Mouse (Mus musculus): ENCODE data around the gene St3gal3.
A peak's percentile ranks its signal among the peaks of the same experiment; 100 is the strongest.

Gene St3gal3

DNA sequence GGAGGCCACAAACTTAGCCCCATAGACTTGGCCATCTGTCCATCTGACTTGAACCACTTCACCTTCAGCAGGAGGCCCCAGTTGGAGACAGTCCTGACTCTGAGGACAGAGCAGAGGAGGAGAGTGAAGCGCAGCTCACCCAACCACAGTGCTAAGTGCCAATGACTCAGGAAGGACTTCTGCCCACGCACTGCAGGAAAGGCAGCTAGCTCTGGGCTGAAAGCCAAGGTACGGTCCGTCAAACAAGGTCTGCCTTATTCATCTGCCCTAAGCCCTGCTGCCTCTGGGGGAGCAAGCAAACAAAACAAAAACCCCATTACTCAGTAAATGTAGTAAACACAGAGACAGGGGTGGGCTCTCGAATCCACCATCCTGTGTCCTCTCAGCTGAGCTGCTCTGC, 4.2 kb upstream of the St3gal3 start:
- peak; percentile 71 for DNase-seq

DNA sequence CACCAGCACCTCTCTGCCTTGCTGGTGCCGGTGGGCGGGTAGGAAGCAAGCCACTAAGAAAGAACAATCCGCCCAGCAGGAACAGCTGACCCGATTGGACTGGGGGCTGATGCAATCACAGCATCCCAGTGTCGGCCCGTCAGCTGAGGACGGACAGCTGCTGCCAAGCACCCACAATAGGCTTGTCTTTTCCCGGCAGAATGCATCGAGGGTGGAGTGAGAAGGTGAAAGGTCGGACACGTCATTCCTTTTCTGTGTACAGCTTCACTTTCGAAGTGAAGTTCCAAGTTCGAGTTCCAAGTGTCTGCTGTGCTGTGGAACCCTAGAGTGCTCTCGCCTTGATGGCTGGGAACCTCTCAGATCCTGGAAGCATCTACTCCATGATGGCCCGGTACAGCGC, 3.1 kb upstream of the St3gal3 start:
- peak; percentile 53 for DNase-seq

DNA sequence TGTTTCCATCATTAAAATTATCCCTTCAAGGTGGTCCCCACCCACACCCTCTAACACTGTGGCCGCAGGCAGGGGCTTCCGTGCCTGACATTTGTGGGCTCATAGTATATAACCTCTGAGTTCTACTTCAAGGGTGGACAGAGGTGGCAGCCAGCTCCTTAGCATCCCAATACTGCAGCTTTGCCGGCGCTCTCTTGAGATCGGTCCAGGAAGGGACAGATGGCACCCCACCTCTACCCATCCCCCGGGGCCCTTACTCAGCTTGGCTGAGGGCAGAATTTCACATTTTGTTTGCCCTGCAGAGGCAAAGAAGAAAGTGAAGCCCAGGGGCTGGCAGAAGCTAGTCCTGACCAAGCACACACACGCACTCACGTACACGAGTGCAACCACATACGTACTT, 2.6 kb upstream of the St3gal3 start:
- DNase-seq = no peak

DNA sequence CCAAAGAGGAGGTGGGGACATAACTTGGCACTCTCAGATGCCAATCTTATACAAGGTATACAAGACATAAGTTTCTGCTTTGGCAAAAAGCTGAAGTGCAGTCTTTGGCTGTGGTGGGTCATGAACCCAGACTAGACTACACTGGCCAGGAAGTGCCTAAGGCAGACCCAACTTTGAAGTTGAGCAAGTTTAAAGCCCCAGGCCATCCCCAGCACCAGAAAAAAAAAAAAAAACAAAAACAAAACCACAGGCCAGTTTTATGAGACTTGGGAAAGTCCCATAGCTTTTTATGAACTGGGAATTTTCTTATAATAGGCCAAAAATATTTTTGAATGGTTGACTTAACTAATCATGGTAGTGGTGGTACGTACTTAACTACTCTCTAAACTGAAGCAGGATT, 700 bp upstream of the St3gal3 start:
- no peak for DNase-seq

DNA sequence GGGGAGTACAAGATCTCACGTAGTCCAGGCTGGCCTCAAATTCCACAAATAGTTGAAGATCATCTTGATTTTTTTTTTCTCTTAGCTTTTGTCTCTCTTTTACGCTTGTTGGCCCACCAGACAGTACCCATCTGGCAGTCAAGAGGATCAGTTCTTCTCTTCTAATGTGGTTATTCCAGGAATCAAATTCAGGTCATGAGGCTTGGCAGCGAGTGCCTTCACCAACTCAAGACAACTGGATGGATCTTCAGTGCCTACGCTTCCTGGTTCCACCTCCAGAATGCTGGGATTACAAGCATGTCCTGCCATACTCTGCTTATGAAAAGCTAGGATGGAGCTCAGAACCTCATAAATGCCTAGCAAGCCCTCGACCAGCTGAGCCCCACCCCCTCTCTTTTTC, 3.4 kb downstream of the St3gal3 start:
- no peak for DNase-seq

DNA sequence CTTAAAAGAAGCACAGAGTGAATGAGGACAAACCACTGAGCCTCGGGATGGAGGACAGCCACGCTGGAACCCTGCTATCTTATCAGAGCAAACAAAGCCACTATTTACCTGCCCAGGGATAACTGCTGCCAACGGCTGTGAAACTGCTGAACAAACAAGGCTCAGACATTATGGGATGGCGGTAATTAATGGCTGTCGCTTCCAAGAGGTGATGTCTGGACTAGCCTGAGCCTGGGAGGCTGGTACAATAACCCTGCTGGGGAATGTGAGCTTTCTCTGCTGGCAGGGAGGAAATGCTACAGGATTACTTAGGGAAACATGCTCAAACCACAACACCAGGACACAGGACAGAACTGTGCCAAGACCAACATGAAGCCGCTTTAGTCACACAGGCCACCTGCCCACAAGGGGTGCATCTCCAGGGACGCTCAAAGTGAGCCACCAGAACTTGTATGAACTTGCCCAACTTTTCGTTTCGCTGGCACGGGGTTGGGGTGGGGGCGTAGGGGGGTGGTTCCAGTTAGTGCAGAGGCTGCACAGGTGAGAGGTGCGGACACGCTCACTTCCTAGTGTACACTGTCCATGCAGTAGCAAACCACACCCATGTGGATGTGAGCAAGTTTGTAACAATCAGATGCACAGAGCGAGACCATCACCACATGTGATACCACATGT, 11.5 kb downstream of the St3gal3 start:
- DNase-seq = no peak

DNA sequence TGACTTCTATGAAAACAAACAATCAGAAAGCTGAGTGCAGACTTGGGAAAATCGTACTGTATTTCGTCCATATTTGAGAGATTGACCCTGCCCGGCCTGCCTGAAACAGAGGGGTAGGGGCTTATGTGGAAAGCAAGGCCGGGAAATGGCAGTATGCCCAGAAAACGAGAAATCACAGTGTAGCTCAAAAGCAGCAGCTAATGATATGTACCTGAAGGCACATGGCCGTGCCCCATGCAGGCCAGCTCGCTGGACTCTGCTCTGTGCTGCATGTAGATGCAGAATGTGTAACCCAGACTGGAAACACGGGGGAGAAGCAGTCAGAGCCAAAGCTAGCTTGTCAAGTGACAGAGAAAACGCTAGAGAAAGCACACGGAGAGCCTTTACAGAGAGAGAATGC, 12.6 kb downstream of the St3gal3 start:
- no peak for DNase-seq

DNA sequence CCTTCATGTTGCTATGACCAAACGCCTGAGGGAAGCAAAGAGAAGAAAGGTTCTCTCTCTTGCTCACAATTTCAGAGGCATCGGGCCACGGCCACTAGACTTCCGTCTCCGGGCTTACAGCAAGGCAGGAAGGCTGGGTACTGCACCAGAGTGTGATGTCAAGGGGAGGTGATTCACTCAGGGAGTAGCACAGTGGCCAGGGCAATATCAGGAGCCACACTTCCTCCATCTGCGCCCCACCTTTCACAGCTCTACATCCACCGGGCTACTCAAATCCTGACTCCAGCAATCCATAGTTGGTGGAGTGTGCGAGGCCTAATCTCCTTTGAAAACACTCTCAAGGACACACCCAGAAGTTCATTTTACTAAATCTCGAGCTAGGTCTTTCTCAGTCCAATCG, 17.1 kb downstream of the St3gal3 start:
- DNase-seq = no peak

DNA sequence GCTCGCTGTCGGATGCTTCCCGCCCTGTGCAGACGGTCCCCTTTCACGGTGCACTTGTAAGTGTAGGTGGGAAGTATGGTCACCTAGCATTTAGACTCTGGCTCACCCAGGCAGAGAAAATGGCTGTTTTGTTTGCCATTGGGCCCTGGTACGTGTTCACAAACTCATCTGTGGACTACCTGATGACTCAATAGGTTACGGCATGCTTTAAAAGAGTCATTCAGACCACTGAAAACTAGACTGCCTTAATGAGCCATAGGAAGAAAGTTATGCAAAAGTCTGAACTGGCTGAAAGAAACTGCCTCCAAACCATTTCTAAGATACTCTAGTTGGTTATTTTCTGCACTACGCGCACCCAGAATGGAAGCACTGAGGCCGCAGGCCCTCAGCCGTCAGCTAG, 18.6 kb downstream of the St3gal3 start:
- DNase-seq = no peak

DNA sequence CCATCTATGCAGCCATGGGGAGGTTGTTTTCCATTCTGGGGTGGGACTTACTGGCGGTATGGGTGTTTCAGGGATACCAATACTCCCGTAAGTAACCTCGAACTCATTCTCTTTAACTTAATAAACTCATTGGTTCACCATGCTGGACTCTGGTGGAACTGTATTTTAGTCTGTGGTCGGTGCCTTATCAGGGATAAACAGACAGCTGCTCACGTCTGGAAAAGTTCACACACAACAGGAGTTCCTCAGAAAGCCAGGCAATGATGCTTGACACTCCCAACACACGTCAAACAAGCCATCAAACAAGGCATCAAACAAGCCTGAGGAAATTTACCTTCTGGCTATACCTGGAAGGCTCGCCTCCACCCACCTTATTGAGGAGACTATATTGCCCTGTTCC, 19.6 kb downstream of the St3gal3 start:
- DNase-seq = no peak

DNA sequence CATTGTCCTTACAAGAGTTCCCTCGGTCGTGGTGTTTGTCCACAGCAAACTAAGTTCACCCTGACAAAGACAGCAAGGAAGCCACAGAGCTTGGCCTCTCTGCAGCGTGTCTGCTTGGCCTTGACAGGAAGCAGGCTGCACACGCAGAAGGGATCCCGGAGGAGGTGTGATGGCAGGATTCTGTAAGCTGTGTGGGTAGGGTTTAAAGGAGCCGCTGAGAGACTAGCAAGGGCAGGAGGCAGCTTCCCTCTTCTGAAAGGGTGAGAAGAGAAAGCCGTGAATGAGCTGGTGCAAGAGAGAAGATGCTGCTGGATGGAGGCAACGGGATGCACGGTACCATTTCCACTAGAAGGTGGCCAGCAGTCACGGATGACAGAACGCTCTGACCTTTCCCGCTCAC, 22.1 kb downstream of the St3gal3 start:
- DNase-seq = no peak

DNA sequence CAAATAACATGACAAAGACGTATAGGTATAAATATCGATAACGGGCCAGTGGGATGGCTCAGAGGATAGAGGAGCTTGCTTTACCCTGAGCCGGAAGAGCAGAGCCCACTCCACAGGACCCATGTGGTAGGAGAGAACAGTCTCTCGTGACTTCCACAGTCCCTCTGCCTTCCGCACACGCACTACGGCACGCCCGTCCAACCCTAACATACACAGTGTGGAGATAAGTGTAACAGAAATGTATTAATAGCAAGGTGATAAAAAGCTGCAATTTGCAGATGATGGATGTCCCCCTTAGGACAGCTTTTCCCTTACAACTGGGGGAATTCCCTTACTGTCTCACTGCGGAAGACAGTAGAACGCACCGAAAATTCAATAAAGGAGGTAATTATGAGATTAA, 25.1 kb downstream of the St3gal3 start:
- DNase-seq = no peak

DNA sequence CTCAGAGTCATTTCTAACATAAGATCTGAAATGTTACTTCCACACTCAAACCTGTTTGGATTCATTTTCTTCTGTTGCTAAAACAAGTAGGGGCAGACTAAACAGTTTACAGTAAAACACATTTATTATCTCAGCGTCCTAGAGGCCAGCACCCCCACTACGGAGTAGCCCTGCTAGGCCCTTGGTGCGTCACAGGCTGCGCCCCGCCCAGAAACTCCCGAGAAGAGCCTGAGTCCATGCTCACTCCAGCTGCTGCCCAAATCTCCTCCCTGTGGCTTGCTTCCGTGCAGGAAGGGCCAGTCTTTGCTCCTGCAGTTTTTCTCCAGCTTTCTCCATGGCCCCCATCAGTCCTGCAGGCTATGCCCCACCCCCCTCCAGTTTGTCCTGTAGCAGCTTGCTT, 25.9 kb downstream of the St3gal3 start:
- DNase-seq = peak; percentile 84

DNA sequence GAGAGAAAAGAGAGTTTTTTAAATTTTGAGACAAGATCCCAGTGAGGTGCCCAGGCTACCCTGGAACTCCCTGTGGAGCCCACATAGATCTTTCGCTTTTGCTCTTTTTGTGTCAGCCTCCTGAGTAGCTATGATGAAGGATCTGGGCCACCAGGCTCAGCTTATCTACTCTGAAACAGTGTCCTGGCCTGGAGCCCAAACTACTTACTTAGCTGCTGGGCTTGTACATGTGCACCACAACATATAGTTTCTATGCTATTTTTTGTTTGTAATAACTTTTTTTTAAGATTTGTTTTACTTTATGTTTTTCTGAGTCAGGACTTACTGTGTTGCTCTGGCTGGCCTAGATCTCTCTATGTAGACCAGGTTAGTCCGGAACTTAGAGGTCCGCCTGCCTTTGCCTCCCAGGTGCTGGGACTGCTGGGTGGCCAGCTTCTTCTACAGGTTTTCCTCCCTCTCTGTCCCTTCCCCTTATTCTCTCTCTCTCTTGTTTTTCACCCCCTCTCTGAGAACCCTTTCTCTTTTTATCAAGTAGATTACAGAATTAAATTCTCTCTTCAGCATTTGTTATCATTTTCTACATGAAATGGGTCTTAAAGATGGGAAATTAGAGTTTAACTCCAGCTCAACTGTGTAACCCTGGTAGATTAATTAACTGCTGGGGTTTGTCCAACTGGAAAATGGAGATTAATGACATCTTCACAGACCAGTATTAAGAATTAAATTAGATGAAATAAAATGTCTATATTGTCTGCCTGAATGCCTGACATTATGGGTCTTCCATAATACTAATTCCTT, 29.3 kb downstream of the St3gal3 start:
- no peak for DNase-seq

DNA sequence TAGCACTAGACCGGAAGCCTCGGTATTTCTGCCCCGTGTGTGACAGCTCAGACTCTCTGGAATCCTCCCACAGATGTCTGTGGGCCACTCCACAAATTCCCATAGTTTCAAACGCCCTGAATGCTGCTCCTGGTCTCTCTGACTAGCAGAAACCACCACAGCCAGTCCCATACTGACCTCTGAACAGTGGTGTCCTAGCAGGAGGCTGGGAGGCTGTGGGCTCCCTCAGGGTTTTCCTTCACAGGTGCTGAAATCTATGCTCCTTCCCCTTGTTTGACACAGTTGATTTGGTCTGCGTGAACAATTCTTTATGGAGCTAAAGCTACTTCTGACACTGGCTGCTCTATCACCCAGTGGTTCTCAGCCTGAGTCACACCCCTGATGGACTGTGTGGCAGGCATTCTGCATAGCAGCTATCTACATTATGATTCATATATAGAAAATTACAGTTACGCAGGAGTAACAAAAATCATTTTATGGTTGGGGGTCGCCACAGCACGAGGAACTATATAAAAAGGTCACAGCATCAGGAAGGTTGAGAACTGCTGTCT, 31.4 kb downstream of the St3gal3 start:
- DNase-seq = no peak

DNA sequence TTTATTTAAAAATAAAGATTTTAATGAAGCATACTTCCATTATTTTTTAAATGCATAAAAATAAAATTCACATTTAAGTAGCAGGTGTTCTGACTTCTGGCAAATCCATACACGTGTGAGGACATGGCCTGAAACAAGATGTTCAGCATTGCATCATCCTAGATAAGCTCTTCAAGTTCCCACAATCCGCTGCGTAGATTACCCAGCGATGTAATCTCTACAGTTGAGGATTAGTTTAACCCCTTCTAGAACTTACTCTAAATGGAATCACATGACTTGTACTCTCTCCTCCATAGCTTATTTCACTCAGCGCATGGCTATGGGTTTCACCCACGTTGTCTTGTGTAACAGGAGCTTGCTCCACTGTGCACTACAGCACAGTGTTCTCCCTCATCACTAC, 33.2 kb downstream of the St3gal3 start:
- no peak for DNase-seq

DNA sequence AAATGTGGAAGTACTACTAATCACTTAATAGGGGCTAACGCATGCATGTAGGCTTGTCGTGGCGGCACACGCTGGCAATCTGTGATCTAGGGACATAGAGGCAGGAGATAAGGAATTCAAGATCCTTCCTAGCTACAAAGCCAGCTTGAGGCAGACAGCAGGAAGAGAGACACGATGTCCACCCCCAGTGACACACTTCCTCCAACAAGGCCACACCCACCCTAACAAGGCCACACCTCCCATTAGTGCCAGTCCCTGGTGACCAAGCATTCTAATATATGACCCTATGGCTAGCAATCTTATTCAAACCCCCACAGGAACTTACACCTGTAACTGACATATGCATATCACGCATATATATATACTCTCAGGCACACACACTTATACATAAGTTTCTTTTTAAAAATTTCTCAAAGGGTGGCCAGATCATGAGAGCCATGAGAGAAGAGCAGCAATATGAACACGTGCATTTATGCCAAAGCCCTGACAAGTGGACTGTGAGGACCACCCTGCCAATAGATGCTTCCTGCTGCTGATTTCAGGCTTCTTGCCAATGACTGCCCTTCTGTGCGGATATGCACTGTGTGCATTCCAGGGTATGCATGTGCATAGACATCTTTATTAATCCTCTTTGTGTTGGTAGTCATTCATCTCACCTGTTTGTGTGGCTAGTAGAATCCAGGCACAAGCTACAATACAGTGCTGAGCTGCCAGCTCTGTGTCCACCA, 34.9 kb downstream of the St3gal3 start:
- DNase-seq = peak; percentile 50

DNA sequence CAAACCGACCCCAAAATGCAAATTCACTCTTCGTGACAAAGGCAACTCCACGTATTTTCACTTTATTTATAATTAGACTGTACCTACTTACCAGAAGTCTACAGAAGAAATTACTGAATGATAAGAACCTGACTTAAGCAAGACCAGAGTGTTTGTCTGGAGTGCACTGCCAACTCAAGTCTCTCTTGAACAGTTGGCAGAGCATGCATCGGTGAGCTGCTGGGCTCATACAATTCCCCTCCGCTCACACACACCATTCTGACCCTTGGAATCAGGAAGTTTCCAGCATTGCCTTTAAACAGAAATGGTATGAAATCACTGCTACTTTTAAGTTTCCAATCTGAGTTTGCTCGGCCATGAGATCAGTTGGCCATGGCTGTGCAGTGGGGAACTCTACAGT, 36.1 kb downstream of the St3gal3 start:
- DNase-seq = peak; percentile 39

DNA sequence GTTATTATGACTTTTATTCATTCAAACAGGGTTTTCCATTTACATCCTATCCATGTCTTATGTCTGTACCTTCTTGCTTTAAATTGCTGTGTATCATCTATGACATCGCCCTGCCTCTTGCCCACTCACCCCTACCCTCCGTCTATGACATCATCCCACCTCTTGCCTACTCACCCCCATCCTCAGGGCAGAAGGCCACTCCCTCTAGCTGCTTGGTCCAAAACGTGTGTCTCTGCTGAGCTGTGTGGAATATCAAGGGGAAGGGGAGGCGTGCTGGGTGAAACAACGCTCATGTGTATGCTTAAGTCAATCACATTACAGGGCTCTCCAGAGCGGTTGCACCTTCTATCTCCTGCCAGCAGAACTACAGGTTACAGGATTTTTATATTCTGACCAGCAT, 38.6 kb downstream of the St3gal3 start:
- DNase-seq = no peak

DNA sequence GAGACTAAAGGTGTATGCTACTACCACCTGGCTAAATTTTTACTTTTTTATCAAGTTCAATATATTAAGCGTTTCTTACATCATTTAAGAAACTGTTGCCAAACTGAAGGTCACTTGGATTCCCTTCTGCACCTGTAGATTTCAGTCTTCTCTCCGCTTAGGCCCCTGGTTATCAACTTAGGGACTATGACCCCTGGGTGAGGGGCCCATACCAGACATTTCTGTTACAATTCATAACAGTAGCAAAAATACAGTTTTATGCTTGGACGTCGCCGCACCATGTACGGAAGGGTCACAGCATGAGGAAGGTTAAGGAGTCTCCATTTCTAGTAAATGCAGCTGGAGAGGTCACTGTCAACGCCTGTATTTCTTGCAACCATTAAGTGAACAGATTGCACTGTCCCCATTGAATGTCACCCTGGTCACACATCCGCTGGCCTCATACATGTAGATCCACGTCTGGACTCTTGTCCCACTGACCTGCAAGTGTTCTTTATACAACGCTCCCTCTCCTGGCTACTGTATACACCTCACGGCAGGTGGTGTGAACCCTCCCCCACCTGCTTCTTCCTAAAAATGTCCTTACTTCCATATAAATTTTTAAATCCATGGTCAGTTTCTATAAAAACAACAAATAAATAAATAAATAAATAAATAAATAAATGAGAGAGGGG, 41.8 kb downstream of the St3gal3 start:
- no peak for DNase-seq

DNA sequence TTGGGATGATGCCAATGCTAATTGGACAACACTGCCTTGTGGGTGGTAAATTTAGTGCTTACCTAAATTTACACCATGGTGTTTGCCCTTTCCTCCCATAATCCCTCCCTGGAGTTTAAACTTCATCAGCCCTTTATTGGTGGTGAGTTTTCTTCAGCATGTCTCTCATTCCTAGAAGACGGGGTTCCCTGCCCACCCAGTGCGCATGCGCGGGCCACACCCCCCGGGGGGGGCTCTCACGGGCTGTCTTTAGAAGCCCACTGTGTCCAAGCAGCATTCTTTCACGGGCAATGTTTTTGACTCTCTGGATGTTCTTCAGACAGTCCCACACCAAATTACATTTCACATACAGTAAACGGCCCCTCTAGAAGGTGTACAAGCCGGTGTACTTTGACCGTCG, 44.3 kb downstream of the St3gal3 start:
- no peak for DNase-seq

DNA sequence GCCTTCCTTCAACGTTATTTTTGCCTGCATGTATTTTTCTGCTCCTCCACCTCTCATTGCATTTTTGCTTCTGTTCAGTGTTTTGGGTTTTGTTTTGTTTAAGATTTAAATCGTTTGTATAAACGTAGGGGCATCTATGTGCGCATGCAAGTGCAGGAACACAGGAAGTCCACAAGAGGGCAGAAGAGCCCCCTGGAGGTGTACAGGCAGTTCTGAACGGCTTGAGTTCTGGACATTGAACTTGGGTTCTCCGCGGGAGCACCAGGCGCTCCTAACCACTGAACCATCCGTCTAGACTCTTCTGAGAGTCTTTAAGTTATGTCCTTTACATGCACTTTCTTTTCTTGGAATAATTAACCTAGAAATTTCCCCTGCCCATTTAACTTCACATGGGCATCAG, 44.8 kb downstream of the St3gal3 start:
- DNase-seq = peak; percentile 73

DNA sequence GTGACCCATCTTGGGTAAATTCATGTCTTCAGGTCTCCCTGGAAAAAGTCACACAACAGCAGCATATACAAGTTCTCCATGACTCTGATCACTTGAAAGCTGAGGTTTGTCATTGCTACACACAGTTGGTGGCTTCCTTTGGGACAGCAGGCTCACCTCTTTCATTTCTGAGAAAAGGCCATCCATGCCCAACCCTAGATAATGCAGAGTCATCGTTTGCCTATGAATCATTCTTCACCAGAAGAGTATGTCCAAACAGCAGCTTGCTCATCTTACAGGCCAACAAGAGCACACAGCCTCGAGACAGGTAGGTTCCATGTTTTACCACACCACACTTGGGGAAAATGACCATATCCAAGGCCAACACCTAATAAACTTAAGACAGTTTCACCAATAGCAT, 45.9 kb downstream of the St3gal3 start:
- DNase-seq = no peak

All from lung, postnatal 10 days (tissue).